Mouse (Mus musculus) hindlimb bud, embryonic 11.5 days (tissue): ENCODE measurements around the gene Olfr1245.
A peak's percentile ranks its signal among the peaks of the same experiment; 100 is the strongest.
"Not testable (repeated sequence)": the region's sequence is repeated elsewhere in the genome, so short reads cannot be mapped to it uniquely, and the experiment has no call there.

Experiments used
- DNase-seq: peaks from one replicate; pipeline ENCODE4 v3.0.0-alpha.2; 2012; ENCODE audit warnings: low read depth, low spot score; ENCODE audit errors: extremely low spot score

The Olfr1245 gene

GRCm38 (mm10) chr2:89578347-89578746 lies at the start of gene Olfr1245:
Gene Olfr1245, minus strand, starts transcription at chr2:89578447.
- no peak for DNase-seq

- not testable (repeated sequence) for DNase-seq
These were observed 39.9 kb upstream of the Olfr1245 start, which contains the start of gene Olfr1248 for GRCm38 (mm10) chr2:89618145-89618544. Gene Olfr1248, minus strand, starts transcription at chr2:89618245.

GRCm38 (mm10) chr2:89614030-89614429 lies 35.8 kb upstream of the Olfr1245 start, which contains the start of gene Olfr1247:
Gene Olfr1247, minus strand, starts transcription at chr2:89614130.
- no peak for DNase-seq

DNA sequence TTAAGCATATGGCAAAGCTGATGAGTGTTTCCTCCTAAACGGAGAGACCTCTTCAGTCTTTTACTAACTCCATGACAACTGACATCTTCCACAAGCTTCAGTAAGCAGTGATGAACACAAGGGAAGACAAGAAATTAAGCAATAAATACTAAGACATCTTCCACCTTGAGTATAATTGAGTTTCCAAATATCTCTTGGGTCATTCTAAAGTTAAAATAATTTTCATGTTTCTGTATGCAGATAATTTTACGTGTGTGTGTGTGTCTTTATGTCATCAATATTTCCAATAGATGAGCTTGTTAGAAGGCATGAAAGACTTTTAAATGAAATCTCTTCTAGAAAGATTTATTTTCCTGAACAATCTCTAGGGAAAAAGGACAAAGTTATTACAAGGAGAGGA lies 14.8 kb upstream of the Olfr1245 start, which contains the start of gene Olfr1246:
Gene Olfr1246 (minus strand): TSS at position 101 of the 400 bp plus-strand sequence.
- no peak for DNase-seq

- not testable (repeated sequence) for DNase-seq
These were observed 15.5 kb downstream of the Olfr1245 start for GRCm38 (mm10) chr2:89562706-89563105.

DNA sequence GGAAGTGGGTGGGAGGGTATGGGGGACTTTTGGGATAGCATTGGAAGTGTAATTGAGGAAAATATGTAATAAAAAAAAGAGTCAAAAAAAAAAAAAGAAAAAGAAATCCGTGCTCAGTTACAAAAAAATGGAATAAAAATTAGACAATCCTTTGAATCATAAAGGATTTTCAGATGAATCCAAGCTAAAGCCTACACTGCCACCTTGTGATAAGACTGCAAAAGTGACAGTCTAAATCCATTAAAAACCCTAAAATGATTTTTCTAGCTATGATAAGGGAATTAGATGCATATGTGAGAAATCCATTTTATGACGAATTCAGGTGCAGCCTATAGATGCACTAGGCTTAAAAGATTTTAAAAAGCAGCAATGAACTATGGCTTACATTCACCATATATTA lies 33.7 kb downstream of the Olfr1245 start:
- DNase-seq: peak; percentile 0

DNA sequence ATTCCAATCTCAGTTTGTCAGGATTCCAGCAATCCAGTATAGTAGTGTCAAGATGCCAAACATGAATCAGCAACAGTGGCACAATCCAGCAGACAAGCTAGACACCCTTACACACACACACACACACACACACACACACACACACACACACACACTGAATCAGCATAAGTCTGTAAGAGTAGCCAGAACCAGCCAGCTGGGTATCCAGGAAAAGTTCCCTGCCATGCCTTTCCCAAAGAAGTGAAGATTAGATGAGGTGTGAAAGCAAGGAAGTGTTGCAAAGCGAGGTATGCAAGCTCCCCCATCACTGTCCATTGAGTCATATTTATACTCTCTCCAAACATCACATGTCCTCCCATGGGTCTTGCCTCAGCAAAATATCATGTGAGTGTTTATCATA lies 38.3 kb downstream of the Olfr1245 start:
- DNase-seq: no peak

- no peak for DNase-seq
These were observed 46.9 kb downstream of the Olfr1245 start, which contains the start of gene Olfr1243 for GRCm38 (mm10) chr2:89531387-89531786. Gene Olfr1243, minus strand, starts transcription at chr2:89531487.
